Comparison of ENCODE assay signal across 8 mouse cellular contexts in genomic region chr1:34849745-34850342, GRCm38 (mm10). TPM values are rescaled to one million over a fixed set of nuclear protein-coding genes. Genes with fewer than 3 reads are reported as not detected.
DNase-seq lines count a peak whose midpoint lies in the region; ATAC-seq and TF ChIP-seq lines count a peak whose summit lies in the region.

Gene Plekhb2, plus strand, starts transcription at chr1:34849976.

- ATAC-seq in CD4-positive, CD25-positive, alpha-beta regulatory T cell, adult 4 months, result peak; percentile 58
- peak; percentile 78; the same call in 1 of the 2 replicates for ATAC-seq in heart, embryonic 14.5 days (ENCODE audit: insufficient number of reproducible peaks, insufficient read depth, low FRiP score, low read depth)
- peak; percentile 87 for ATAC-seq in liver, embryonic 11.5 days (replicated peaks; ENCODE audit: low FRiP score)

- peak within 1 kb of the TSS; percentile 92 for H3K9ac ChIP-seq in heart, embryonic 14.5 days (ENCODE audit: low read length)
- H3K9ac ChIP-seq in liver, embryonic 11.5 days (ENCODE audit: low read depth, low read length), result peak within 1 kb of the TSS; percentile 82

- H3K4me3 ChIP-seq in forebrain, embryonic 10.5 days, result peak within 1 kb of the TSS; percentile 82
- peak within 1 kb of the TSS; percentile 78 to 92 for H3K4me3 ChIP-seq in heart, embryonic 14.5 days (ENCODE audit: control insufficient read depth in 1 of 2, insufficient read depth in 1 of 2, low read depth in 1 of 2, low read length in 2 of 2)
- peak within 1 kb of the TSS; percentile 63 for H3K4me3 ChIP-seq in liver, embryonic 11.5 days (ENCODE audit: low read depth, low read length)
- H3K4me3 ChIP-seq in myocyte, result peak within 1 kb of the TSS; percentile 58

- under 1% methylated on average over 36 of the region's 40 CpGs for WGBS in forebrain, embryonic 10.5 days
- 1% methylated on average over 29 of the region's 40 CpGs for WGBS in heart, embryonic 14.5 days
- under 1% methylated on average over 38 of the region's 40 CpGs for WGBS in liver, embryonic 11.5 days

- H3K79me2 ChIP-seq in myocyte (ENCODE audit: control insufficient read depth, insufficient read depth), result peaks cover 41% of the 10 kb centered on the region

- no peaks in the 10 kb centered on the region for H3K27me3 ChIP-seq in forebrain, embryonic 10.5 days (ENCODE audit: poor library complexity, severe bottlenecking)
- no peaks in the 10 kb centered on the region for H3K27me3 ChIP-seq in heart, embryonic 14.5 days (ENCODE audit: control insufficient read depth, insufficient read depth, low read length)
- H3K27me3 ChIP-seq in liver, embryonic 11.5 days (replicated peaks; ENCODE audit: control insufficient read depth, insufficient read depth, low read length), result no peaks in the 10 kb centered on the region
- H3K27me3 ChIP-seq in myocyte (ENCODE audit: control insufficient read depth, insufficient read depth, insufficient read length), result no peaks in the 10 kb centered on the region

- H3K4me1 ChIP-seq in forebrain, embryonic 10.5 days, result peaks cover 18% of the 10 kb centered on the region
- peaks cover 16 to 30% of the 10 kb centered on the region in 2 experiments for H3K4me1 ChIP-seq in heart, embryonic 14.5 days (ENCODE audit: control insufficient read depth in 2 of 2, insufficient read depth in 2 of 2, low read length in 2 of 2)
- 0 out of 2 replicates have a peak, but pooled peaks cover 2% of the 10 kb centered on the region for H3K4me1 ChIP-seq in liver, embryonic 11.5 days (replicated peaks; ENCODE audit: control insufficient read depth, insufficient read depth, low read length)

- H3K9me3 ChIP-seq in forebrain, embryonic 10.5 days, result no peaks in the 10 kb centered on the region
- no peaks in the 10 kb centered on the region for H3K9me3 ChIP-seq in heart, embryonic 14.5 days (ENCODE audit: control insufficient read depth, low read length)
- H3K9me3 ChIP-seq in liver, embryonic 11.5 days (ENCODE audit: control insufficient read depth, low read length), result no peaks in the 10 kb centered on the region

- peak within 1 kb of the TSS; percentile 3 for H3ac ChIP-seq in myocyte (ENCODE audit: control insufficient read depth, insufficient read length)

- H3K4me2 ChIP-seq in heart, embryonic 14.5 days (ENCODE audit: low read length), result peak within 1 kb of the TSS; percentile 85
- H3K4me2 ChIP-seq in liver, embryonic 11.5 days, result peak within 1 kb of the TSS; percentile 86
- peak within 1 kb of the TSS; percentile 93 for H3K4me2 ChIP-seq in myocyte (ENCODE audit: low read depth)

- peak; percentile 64 for DNase-seq in c-Kit-negative CD71-positive TER-119-positive erythroid progenitor cells, embryonic 14.5 days (ENCODE audit: low read depth, low spot score)
- DNase-seq in forebrain, embryonic 10.5 days (ENCODE audit: extremely low spot score, low spot score), result peak; percentile 86
- DNase-seq in kidney, postnatal 10 days, result peak; percentile 92
- peak; percentile 81 for DNase-seq in liver, embryonic 11.5 days (ENCODE audit: low spot score)
- DNase-seq in spleen, postnatal 4 days (ENCODE audit: low spot score in 2 of 2), result peak; percentile 86 to 95

- H3K27ac ChIP-seq in forebrain, embryonic 10.5 days, result peak within 1 kb of the TSS; percentile 89
- H3K27ac ChIP-seq in heart, embryonic 14.5 days (replicated peaks in 1 of 2; ENCODE audit: control insufficient read depth in 1 of 2, insufficient read depth in 1 of 2, low read depth in 2 of 2, low read length in 2 of 2), result peak within 1 kb of the TSS; percentile 58 to 73; a peak in 3 of 4 replicates
- H3K27ac ChIP-seq in liver, embryonic 11.5 days (ENCODE audit: low read depth, low read length), result no peak within 1 kb of the TSS; the same call in 1 of the 2 replicates

- TF ChIP-seq POLR2A in myocyte (IDR thresholded peaks at IDR 0.05; ENCODE audit: insufficient read length, low read depth), result peak; percentile 92

- H3K36me3 ChIP-seq in forebrain, embryonic 10.5 days (replicated peaks), result no peaks in the 10 kb centered on the region
- H3K36me3 ChIP-seq in heart, embryonic 14.5 days (ENCODE audit: control insufficient read depth, insufficient read depth, low read length), result no peaks in the 10 kb centered on the region
- no peaks in the 10 kb centered on the region for H3K36me3 ChIP-seq in liver, embryonic 11.5 days (ENCODE audit: control insufficient read depth, insufficient read depth, low read length)
- peaks cover 3% of the 10 kb centered on the region for H3K36me3 ChIP-seq in myocyte (ENCODE audit: control insufficient read depth, insufficient read depth)

TF ChIP-seq in myocyte, 11 proteins besides CTCF, POLR2A, EP300 and RAD21:
- no peak for TF ChIP-seq MAX (IDR thresholded peaks at IDR 0.05; ENCODE audit: low read depth)
- peak; percentile 84 for TF ChIP-seq POLR2AphosphoS2 (IDR thresholded peaks at IDR 0.05; ENCODE audit: insufficient read length, low read depth)
- TF ChIP-seq SRF (IDR thresholded peaks at IDR 0.05; ENCODE audit: control insufficient read depth, insufficient read length, low read depth), result no peak
- peak in 1 of 3 experiments; percentile 56 for TF ChIP-seq MYOD1 (IDR thresholded peaks at IDR 0.05; ENCODE audit: control insufficient read depth in 1 of 3, insufficient read length in 2 of 3, low read depth in 2 of 3)
- TF ChIP-seq MYOG (IDR thresholded peaks at IDR 0.05; ENCODE audit: control insufficient read depth in 1 of 3, insufficient read depth in 1 of 3, insufficient read length in 2 of 3, low read depth in 2 of 3), result peak in 1 of 3 experiments; percentile 26

RNA-seq across cellular contexts. Expression of gene Plekhb2, which starts in this region (rescaled TPM):
- polyA plus RNA-seq in CD4-positive, CD25-positive, alpha-beta regulatory T cell, adult 4 months (2017; shearing (Covaris generic)), result 100 to 1,000 TPM; 122 to 127 TPM
- polyA plus RNA-seq in forebrain, embryonic 10.5 days (2016; fragmentation: Nextera tagmentation; extraction: Ambion mirVana), result 43.2 and 44.7 TPM in 2 replicates
- 57.9 and 61.8 TPM in 2 replicates for polyA plus RNA-seq in heart, embryonic 14.5 days (2014; fragmentation: Nextera tagmentation; extraction: Ambion mirVana)
- 18.0 and 19.5 TPM in 2 replicates for polyA plus RNA-seq in liver, embryonic 11.5 days (2014; fragmentation: Nextera tagmentation; extraction: Ambion mirVana)
- 66.2 TPM for polyA plus RNA-seq in myocyte (2012; fragmentation: generic; extraction: Trizol)
